Mouse (Mus musculus): ENCODE measurements around the gene Pde4c.
A peak's percentile ranks its signal among the peaks of the same experiment; 100 is the strongest.

Pde4c gene

GRCm38 (mm10) chr8:70723486-70724210 is at the start of gene Pde4c:
Pde4c (plus strand) TSS chr8:70723720.
- DNase-seq (ENCODE audit: low read depth, low spot score): no peak

- no peak for DNase-seq (ENCODE audit: low read depth, low spot score)
These were observed 49.4 kb upstream of the Pde4c start for GRCm38 (mm10) chr8:70674109-70674508.

- peak; percentile 56 for DNase-seq (ENCODE audit: low read depth, low spot score)
These were observed 48.8 kb upstream of the Pde4c start for GRCm38 (mm10) chr8:70674716-70675115.

GRCm38 (mm10) chr8:70675336-70675735 is 48.2 kb upstream of the Pde4c start:
- peak; percentile 71 for DNase-seq (ENCODE audit: low read depth, low spot score)

GRCm38 (mm10) chr8:70677451-70678080 is 46.0 kb upstream of the Pde4c start:
- no peak for DNase-seq (ENCODE audit: low read depth, low spot score)

- DNase-seq (ENCODE audit: low read depth, low spot score): no peak
These were observed 44.8 kb upstream of the Pde4c start for GRCm38 (mm10) chr8:70678679-70679078.

- DNase-seq (ENCODE audit: low read depth, low spot score): no peak
These were observed 44.1 kb upstream of the Pde4c start for GRCm38 (mm10) chr8:70679404-70679803.

- no peak for DNase-seq (ENCODE audit: low read depth, low spot score)
These were observed 43.5 kb upstream of the Pde4c start for GRCm38 (mm10) chr8:70680039-70680438.

GRCm38 (mm10) chr8:70681410-70681809 is 42.1 kb upstream of the Pde4c start:
- no peak for DNase-seq (ENCODE audit: low read depth, low spot score)

- DNase-seq (ENCODE audit: low read depth, low spot score): no peak
These were observed 41.3 kb upstream of the Pde4c start for GRCm38 (mm10) chr8:70682193-70682592.

- no peak for DNase-seq (ENCODE audit: low read depth, low spot score)
These were observed 40.8 kb upstream of the Pde4c start for GRCm38 (mm10) chr8:70682692-70683091.

- peak; percentile 90 for DNase-seq (ENCODE audit: low read depth, low spot score)
These were observed 39.2 kb upstream of the Pde4c start for GRCm38 (mm10) chr8:70684291-70684690.

GRCm38 (mm10) chr8:70687576-70687975 is 35.9 kb upstream of the Pde4c start:
- DNase-seq (ENCODE audit: low read depth, low spot score): no peak

- DNase-seq (ENCODE audit: low read depth, low spot score): no peak
These were observed 35.4 kb upstream of the Pde4c start for GRCm38 (mm10) chr8:70688136-70688535.

- DNase-seq (ENCODE audit: low read depth, low spot score): no peak
These were observed 33.6 kb upstream of the Pde4c start for GRCm38 (mm10) chr8:70689892-70690390.

- no peak for DNase-seq (ENCODE audit: low read depth, low spot score)
These were observed 32.3 kb upstream of the Pde4c start for GRCm38 (mm10) chr8:70691230-70691629.

GRCm38 (mm10) chr8:70691727-70692231 is 31.7 kb upstream of the Pde4c start:
- DNase-seq (ENCODE audit: low read depth, low spot score): no peak

- DNase-seq (ENCODE audit: low read depth, low spot score): peak; percentile 57
These were observed 29.9 kb upstream of the Pde4c start for GRCm38 (mm10) chr8:70693636-70694035.

GRCm38 (mm10) chr8:70695318-70696018 is 28.1 kb upstream of the Pde4c start:
- DNase-seq (ENCODE audit: low read depth, low spot score): peak; percentile 84

- DNase-seq (ENCODE audit: low read depth, low spot score): peak; percentile 92
These were observed 27.3 kb upstream of the Pde4c start for GRCm38 (mm10) chr8:70696019-70696885.

- DNase-seq (ENCODE audit: low read depth, low spot score): no peak
These were observed 26.6 kb upstream of the Pde4c start for GRCm38 (mm10) chr8:70696946-70697345.
